Mouse (Mus musculus) activated CD4-positive, CD25-positive, alpha-beta regulatory T cell, adult 4 months (primary cell): ENCODE data around the gene Pcdh9. TPM values are rescaled to one million over a fixed set of nuclear protein-coding genes. Genes with fewer than 3 reads are reported as not detected.

Source experiments
- ATAC-seq: one replicate; pipeline ENCODE4 v1.8.0; 2017
- polyA plus RNA-seq, 2 experiments: library from polyadenylated mRNA; unstranded; fragments of 100-300 nt; shearing (Covaris generic); gene quantifications; one replicate each; pipeline ENCODE4 v1.2.1; 2017

Gene Pcdh9
- not detected for polyA plus RNA-seq

DNA sequence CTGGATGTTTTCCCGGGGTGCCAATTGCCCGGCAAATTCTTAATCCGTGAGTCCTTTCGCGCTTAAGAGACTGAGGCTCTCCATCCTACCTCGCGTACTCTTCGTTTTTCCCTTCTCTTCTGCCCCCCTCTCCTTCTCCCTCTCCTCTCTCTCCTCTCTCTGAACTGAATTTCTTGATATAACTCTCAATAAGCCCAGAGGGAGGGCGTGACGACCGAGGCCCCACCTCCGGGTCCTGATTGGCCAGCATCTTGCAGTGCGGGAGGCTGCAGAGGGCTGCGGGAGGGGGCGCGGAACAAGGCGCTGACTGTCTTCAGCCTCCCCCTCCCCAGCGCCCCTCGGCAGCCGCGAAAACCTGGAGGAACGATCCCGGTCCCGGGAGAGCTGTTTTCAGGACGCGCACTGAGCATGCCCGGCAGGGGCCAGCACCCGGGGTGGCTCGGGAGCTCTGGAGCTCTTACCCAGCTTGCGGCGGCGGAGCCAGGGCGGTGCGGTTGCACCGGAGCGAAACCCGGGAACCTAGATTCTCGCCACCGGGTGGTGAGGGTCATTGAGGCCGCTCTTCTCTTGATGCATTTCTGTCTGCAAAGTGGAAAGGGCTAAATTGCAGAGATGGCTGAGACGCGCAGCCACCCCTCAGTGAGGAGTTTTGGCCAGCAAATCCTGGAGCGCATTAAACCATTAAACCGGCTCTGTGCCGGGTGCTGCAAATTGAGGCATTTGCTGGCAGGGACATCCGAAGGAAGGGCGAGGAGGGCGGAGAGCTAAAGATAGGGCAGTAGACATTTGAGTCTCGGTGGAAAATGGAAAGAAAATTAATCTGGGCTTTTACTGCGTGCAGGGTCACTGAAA is at the start of gene Pcdh9:
TSS of gene Pcdh9 (minus strand) at position 161 of the 852 bp plus-strand sequence.
- no peak for ATAC-seq

- no peak for ATAC-seq
These were observed 16.4 kb upstream of the Pcdh9 start for GRCm38 (mm10) chr14:93906928-93907327.

DNA sequence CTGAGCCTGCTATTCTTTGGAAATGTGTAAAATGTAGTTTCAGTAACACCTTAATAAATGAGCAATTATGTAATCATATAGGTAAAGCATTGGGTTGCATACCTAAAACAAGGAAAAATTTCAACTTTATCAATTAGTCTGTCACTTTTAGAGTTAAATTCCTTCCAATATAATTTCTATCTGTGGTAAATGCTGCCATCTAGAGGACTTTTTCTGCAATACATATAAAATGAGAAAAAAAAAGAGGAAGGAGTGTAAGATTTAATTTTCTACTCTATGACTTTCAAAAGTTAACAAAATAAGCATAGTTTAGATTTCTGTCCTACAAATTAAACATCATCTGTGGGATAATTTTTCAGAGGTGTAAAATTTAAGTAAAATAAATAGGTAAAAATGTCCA is 8.1 kb upstream of the Pcdh9 start:
- ATAC-seq: no peak

DNA sequence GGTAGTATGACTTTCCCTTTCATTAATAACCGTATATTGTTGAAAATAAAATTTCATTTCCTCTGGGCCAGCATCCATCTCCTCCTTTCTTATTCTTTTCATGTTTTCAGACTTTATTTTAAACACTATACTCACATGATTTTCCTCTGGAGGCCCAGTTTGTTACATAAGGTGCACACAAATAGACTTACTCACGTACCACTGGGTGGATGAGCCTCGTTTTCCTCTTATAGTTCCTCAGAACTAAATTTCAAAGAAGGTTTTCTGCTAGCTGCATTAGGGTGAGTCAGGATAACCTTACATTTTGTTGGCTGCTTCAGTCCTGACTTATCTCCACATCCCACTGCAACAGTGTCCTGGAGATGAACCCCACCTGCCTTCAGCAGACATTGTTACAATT is 4.7 kb upstream of the Pcdh9 start:
- no peak for ATAC-seq

DNA sequence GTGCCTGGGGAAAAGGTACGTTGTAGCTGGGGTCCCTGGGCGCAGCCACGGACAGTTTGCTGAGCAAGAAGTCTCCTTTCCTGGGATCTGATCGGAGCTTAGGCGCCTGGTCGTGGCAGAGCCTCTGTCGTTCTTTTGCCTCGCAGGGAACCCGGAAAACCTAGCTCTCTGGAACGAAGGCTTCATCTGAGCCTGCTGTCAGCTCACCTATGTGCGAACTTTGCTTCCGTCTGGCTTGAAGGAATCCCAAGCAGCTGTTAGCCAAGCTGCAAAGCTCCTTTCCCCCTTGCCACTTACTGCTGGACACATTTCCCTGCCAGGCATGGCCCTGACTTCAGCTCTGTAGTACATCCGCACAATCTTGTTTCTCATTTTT is 880 bp upstream of the Pcdh9 start:
- ATAC-seq: no peak

- no peak for ATAC-seq
These were observed 500 bp downstream of the Pcdh9 start for GRCm38 (mm10) chr14:93889839-93890518.

DNA sequence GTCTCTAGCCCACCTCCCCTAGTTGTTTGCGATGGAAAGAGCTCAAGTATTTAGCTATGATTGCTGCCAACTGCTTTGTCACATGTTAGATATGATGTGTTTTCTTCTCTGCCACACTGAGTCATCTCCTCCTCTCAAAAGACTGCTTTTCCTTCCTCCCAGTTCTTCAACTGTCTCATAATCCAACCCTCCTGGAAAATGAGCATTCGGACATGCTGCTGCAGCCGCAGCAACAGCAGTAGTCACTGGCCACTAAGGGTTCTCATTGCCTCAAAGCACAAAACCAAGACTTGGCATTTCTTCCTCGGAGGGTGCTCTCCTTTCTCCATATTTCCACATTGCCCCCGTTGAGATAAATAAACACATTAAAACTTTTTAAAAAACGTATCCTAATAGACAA is 1.2 kb downstream of the Pcdh9 start:
- no peak for ATAC-seq

- ATAC-seq: no peak
These were observed 2.1 kb downstream of the Pcdh9 start for GRCm38 (mm10) chr14:93888346-93888745.

- no peak for ATAC-seq
These were observed 3.4 kb downstream of the Pcdh9 start for GRCm38 (mm10) chr14:93887066-93887465.

DNA sequence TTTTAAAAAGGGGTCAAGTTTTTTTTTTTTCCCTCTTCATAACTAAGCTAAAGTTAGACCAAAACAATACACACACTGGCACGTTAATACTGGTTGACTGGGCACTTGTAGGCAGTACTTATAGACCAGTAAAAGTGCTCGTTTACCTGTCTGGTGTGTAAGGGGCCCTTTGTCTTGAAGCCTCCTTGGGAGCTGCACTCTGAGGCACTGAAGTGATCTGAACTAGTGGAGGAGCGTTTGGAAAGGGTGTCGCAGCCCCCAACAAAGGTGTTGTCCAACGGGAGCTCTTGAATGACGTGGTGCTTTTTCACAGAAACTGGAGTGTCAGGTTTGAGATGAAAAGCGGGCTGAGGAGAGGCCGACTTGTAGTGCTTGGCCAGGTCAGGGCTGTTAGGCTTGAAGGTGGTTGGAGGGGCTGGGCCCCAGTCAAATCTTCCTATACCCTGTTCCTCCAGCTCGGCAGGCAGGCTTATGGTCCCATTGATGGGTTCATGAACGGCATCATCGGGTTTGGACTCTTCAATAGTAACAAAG is 4.9 kb downstream of the Pcdh9 start:
- no peak for ATAC-seq

GRCm38 (mm10) chr14:93884467-93884866 is 6.0 kb downstream of the Pcdh9 start:
- no peak for ATAC-seq

DNA sequence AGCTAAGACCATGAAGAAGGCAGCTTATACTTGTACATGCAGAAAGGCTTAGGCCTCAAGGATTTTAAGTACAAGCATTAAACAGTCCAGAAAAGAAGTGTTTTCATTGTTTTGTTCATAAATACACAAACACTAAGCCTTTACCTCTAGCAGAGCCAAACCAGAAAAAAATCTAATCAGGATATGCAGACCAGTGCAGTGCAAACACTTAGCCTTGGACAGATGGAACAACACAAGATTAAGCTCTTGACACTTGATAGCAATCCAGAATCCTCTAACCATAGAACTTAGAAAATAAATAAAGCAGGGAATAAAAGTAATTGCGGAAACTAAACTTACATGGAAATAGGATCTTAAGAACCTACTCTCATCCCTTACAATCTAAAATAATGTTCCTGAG is 10.4 kb downstream of the Pcdh9 start:
- no peak for ATAC-seq

GRCm38 (mm10) chr14:93875968-93876367 is 14.5 kb downstream of the Pcdh9 start:
- no peak for ATAC-seq

DNA sequence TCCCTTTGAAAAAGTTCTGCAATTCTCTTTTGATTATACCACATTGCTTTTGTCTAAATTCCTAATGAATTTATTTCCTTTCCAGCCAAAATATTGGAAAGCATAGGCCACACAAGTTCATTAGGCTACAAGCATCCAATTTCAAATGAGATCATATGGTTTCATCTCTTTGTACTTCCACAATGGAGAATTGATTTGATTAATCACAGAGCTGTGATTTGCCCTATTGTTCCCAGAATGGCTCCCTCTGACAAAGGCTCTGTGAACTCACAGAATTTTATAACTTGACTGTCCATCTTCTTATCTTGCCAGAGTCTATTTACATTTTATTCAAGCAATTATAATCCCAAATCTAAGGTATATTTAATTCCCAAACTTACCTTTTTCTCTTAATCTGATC is 22.3 kb downstream of the Pcdh9 start:
- no peak for ATAC-seq

GRCm38 (mm10) chr14:93858069-93858468 is 32.4 kb downstream of the Pcdh9 start:
- ATAC-seq: no peak

GRCm38 (mm10) chr14:93846091-93846677 is 44.3 kb downstream of the Pcdh9 start:
- no peak for ATAC-seq

DNA sequence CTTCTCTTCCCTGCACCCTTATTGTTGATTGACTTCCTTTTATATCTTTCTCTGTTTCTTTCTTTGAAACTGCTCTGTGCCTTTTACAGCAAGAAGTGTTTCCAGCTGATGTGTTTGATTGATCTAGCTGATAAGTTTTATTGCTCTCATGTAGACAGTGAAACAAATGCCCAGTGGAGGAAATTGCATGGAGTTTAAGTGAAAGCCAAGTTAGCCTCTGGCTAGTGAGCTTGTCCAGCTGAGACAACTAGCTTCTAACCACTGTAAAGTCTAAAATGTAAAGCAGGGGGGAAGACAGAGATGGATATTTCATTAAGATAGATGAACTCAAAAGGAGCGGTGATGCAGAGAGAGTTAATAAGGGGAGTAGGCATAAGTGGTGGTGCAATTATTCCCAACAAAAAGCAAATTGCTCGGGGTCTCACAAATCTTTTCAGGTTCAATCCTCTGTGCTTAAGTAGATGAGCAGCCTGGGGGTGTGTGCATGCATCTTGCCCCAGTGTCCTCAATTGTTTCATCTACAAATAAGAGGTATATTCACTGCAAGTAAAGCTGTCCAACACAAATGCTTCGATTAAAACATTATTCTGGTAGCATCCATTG is 47.7 kb downstream of the Pcdh9 start:
- ATAC-seq: no peak

GRCm38 (mm10) chr14:93832511-93832910 is 58.0 kb downstream of the Pcdh9 start:
- ATAC-seq: no peak

- ATAC-seq: no peak
These were observed 63.3 kb downstream of the Pcdh9 start for GRCm38 (mm10) chr14:93827159-93827558.

DNA sequence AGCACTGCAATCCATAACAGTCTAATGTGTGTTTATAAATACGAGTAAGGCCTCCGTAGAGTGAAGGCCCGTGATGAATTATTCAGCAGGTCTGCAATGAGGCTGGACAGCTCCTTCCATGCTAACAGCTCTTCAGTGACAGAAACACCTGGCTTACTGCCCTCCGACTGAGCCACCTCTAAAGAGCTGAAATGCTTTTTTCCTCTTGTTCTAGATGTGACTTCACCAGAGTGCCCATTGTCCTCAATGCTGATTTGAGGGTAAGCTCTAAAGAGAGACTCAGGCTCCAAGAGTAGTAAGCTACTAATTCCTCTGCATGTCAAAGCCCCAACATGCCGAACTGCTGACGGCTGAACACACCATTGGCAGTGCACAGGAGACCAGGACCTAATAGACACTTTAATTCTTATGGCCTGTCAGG is 64.4 kb downstream of the Pcdh9 start:
- no peak for ATAC-seq

GRCm38 (mm10) chr14:93818845-93819244 is 71.6 kb downstream of the Pcdh9 start:
- no peak for ATAC-seq

DNA sequence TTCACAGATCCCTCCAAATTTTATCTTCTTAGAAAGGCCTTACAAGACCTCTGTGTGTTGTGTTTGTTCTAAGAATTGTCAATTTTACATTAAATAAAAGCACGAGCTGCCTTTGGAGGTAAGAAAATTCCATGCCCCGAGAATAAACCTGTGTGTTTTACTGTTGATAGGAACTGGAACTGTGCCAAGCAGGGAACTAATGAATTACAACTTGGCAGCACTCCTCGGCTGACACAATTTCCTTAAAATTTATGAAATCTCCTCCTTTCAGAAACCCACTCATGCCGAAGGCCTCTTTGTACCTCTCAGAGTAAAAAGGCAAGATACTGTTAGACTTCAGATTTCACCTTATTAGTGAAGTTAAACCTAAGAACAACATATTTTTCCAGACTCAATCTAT is 72.9 kb downstream of the Pcdh9 start:
- ATAC-seq: no peak

GRCm38 (mm10) chr14:93794530-93794929 is 95.9 kb downstream of the Pcdh9 start:
- ATAC-seq: no peak
